Mouse (Mus musculus): ENCODE measurements around the gene Senp7. TPM values are rescaled to one million over a fixed set of nuclear protein-coding genes. Genes with fewer than 3 reads are reported as not detected.
A peak's percentile ranks its signal among the peaks of the same experiment; 100 is the strongest.
"Not testable (repeated sequence)": the region's sequence is repeated elsewhere in the genome, so short reads cannot be mapped to it uniquely, and the experiment has no call there.

The Senp7 gene
- polyA plus RNA-seq (2015; fragmentation: Nextera tagmentation; extraction: Ambion mirVana): 46.6 and 47.5 TPM in 2 replicates

GRCm38 (mm10) chr16:56048038-56048437 is at the start of gene Senp7:
Gene Senp7, plus strand, starts transcription at chr16:56048338.
- ATAC-seq (ENCODE audit: low FRiP score, low read depth); H3K4me2 ChIP-seq (replicated peaks); H3K27me3 ChIP-seq; H3K36me3 ChIP-seq; H3K4me1 ChIP-seq; H3K27ac ChIP-seq; H3K4me3 ChIP-seq; H3K9me3 ChIP-seq; H3K9ac ChIP-seq: not testable (repeated sequence)
- WGBS: no CpG with 5 or more reads among the region's 4 CpGs

GRCm38 (mm10) chr16:56006798-56007197 is 41.3 kb upstream of the Senp7 start:
- Histone ChIP-seq H3K9ac (no peak overlapping the region), H3K4me1 (no peaks in the 10 kb centered on the region), H3K27me3 (no peaks in the 10 kb centered on the region), H3K4me3 (no peak overlapping the region), H3K27ac (no peak overlapping the region), H3K9me3 (no peaks in the 10 kb centered on the region), H3K4me2 (replicated peaks) (no peak overlapping the region), H3K36me3 (peaks cover 60% of the 10 kb centered on the region)
- ATAC-seq (ENCODE audit: low FRiP score, low read depth): no peak
- 95% methylated on average over 11 of the region's 11 CpGs for WGBS

DNA sequence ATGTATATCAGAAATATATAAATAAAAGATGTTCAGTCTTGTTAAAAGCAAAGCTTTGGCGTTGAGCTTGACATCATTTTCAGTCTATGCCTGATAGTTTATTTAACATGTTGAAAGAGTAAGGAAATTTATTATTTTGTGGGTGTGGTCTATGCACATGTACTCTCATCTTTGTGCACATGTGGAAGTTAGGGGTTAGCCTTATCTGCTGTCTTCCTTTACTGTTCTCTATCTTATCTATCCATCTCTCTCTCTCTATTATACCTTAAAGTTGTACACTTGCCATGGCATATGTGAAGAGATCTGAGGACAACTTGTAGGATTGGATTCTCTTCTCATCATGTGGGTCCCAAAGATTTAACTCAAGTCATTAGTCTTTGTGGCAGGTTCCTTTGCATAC is 39.3 kb upstream of the Senp7 start:
- Histone ChIP-seq H3K9me3 (no peaks in the 10 kb centered on the region), H3K9ac (no peak overlapping the region), H3K4me2 (replicated peaks) (no peak overlapping the region), H3K36me3 (peaks cover 60% of the 10 kb centered on the region), H3K4me1 (no peaks in the 10 kb centered on the region), H3K4me3 (no peak overlapping the region), H3K27ac (no peak overlapping the region), H3K27me3 (no peaks in the 10 kb centered on the region)
- no peak for ATAC-seq (ENCODE audit: low FRiP score, low read depth)
- 91% methylated on average over 1 of the region's 1 CpGs for WGBS

DNA sequence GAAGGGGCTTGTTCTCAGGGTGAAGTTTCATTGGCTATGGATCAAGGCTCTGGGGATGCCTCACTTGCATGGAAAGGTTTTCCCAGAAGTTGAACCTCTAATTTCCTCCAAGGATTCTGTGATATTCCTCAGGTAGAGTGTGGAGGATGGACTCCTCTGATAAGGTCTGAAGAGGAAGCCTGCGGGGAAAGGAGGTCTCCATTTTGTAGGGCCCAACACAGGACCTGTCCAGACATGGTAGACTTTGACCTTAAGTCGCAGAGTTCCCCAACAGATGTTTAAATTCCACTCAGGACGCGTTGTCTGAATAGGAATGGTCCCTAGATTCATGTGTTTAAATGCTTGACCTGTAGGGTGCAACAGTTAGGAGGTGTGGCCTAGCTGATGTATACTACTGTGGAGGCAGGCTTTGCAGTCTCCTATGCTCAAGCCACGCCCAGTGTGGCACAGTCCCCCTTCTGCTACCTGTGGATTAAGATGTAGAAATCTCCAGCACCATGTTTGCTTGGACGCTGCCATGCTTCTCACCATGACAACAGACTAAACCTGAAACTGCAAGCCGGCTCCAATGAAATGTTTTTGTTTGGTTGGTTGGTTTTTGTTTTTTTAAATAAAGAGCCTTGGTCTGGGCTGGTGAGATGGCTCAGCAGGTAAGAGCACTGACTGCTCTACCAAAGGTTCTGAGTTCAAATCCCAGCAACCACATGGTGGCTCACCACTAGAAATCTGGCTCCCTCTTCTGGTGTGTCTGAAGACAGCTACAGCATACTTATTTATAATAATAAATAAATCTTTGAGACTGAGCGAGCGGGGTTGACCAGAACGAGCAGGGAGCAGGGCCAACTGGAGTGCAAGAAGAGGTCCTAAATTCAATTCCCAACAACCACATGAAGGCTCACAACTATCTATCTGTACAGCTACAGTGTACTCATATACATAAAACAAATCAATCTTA is 35.1 kb upstream of the Senp7 start:
- WGBS: 86% methylated on average over 10 of the region's 10 CpGs
- no peak for ATAC-seq (ENCODE audit: low FRiP score, low read depth)

GRCm38 (mm10) chr16:56014076-56014475 is 34.1 kb upstream of the Senp7 start:
- no peak for ATAC-seq (ENCODE audit: low FRiP score, low read depth)
- no peak overlapping the region for H3K4me2 ChIP-seq (replicated peaks)
- no peak overlapping the region for H3K27ac ChIP-seq
- no peaks in the 10 kb centered on the region for H3K27me3 ChIP-seq
- no peak overlapping the region for H3K9ac ChIP-seq
- peaks cover 59% of the 10 kb centered on the region for H3K36me3 ChIP-seq
- H3K9me3 ChIP-seq: no peaks in the 10 kb centered on the region
- WGBS: 89% methylated on average over 7 of the region's 7 CpGs
- H3K4me3 ChIP-seq: no peak overlapping the region
- H3K4me1 ChIP-seq: no peaks in the 10 kb centered on the region

More for the DNA sequence above, 35.1 kb upstream of the Senp7 start:
- no peaks in the 10 kb centered on the region for H3K4me1 ChIP-seq
- no peaks in the 10 kb centered on the region for H3K9me3 ChIP-seq
- no peaks in the 10 kb centered on the region for H3K27me3 ChIP-seq
- peaks cover 53% of the 10 kb centered on the region for H3K36me3 ChIP-seq
- H3K4me3 ChIP-seq: no peak overlapping the region
- no peak overlapping the region for H3K9ac ChIP-seq
- no peak overlapping the region for H3K27ac ChIP-seq
- H3K4me2 ChIP-seq (replicated peaks): no peak overlapping the region

- WGBS: 95% methylated on average over 7 of the region's 7 CpGs
- no peak for ATAC-seq (ENCODE audit: low FRiP score, low read depth)
- Histone ChIP-seq H3K36me3 (peaks cover 57% of the 10 kb centered on the region), H3K9ac (no peak overlapping the region), H3K27ac (no peak overlapping the region), H3K4me3 (no peak overlapping the region), H3K4me1 (no peaks in the 10 kb centered on the region), H3K27me3 (no peaks in the 10 kb centered on the region), H3K9me3 (no peaks in the 10 kb centered on the region), H3K4me2 (replicated peaks) (no peak overlapping the region)
Observed at GRCm38 (mm10) chr16:56019660-56020059, 28.5 kb upstream of the Senp7 start.

- ATAC-seq (ENCODE audit: low FRiP score, low read depth): no peak
- Histone ChIP-seq H3K27me3 (no peaks in the 10 kb centered on the region), H3K9ac (peak overlapping the region; percentile 97), H3K9me3 (no peaks in the 10 kb centered on the region), H3K4me1 (peaks cover 34% of the 10 kb centered on the region), H3K4me2 (replicated peaks) (peak overlapping the region; percentile 74), H3K36me3 (peaks cover 30% of the 10 kb centered on the region), H3K27ac (no peak overlapping the region), H3K4me3 (peak overlapping the region; percentile 92)
- WGBS: 39% methylated on average over 12 of the region's 12 CpGs
Observed at GRCm38 (mm10) chr16:56027854-56028629, 20.1 kb upstream of the Senp7 start.

DNA sequence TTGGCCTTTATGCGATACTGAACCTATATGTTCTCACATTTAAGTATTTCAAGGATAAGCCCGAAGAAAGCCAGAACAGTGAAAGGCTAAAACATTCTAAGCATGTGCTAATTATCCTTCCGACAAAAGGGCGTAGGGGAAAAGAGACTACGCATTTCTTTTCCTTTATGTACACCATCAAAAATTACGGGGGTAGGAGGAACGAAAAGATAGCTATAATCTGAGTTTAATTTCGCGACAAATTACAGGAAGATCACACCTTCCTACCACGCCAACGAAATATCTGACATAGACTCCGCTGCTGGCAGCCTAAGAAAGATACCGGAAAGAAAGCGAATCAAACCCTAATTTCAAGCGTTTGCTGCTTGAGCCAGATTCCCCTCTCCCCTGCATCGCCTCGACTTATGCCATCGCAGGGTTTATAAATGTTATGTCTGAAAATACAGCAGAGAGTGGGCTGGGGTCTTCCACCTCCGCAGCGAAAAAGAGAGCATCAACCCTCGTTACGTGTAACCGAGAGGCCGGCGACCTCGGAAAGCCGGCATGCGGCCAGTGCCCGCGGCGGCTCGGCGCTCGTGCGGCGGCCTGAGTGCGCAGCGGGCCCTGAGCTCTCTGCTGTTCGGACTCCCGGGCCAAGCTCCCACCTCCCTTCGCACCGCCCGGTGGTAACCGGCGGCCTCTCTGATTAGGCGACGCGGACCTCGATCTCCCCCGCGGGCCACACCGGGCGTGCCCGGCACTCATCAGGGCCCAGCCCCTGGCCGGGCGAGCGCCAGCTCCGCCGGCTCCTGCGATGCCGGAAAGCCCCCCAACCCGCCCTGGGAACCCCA is 19.2 kb upstream of the Senp7 start:
- Histone ChIP-seq H3K4me2 (replicated peaks) (peak overlapping the region; percentile 74), H3K4me1 (peaks cover 34% of the 10 kb centered on the region), H3K36me3 (peaks cover 34% of the 10 kb centered on the region), H3K27ac (peak overlapping the region; percentile 90), H3K9ac (peak overlapping the region; percentile 97), H3K4me3 (peak overlapping the region; percentile 92), H3K27me3 (no peaks in the 10 kb centered on the region), H3K9me3 (no peaks in the 10 kb centered on the region)
- ATAC-seq (ENCODE audit: low FRiP score, low read depth): peak; percentile 77
- under 1% methylated on average over 62 of the region's 62 CpGs for WGBS

GRCm38 (mm10) chr16:56029661-56030082 is 18.5 kb upstream of the Senp7 start, which contains the start of gene Pcnp:
Gene Pcnp, minus strand, starts transcription at chr16:56029739.
- ATAC-seq (ENCODE audit: low FRiP score, low read depth): peak; percentile 100
- H3K36me3 ChIP-seq: peaks cover 37% of the 10 kb centered on the region
- WGBS: under 1% methylated on average over 39 of the region's 39 CpGs

DNA sequence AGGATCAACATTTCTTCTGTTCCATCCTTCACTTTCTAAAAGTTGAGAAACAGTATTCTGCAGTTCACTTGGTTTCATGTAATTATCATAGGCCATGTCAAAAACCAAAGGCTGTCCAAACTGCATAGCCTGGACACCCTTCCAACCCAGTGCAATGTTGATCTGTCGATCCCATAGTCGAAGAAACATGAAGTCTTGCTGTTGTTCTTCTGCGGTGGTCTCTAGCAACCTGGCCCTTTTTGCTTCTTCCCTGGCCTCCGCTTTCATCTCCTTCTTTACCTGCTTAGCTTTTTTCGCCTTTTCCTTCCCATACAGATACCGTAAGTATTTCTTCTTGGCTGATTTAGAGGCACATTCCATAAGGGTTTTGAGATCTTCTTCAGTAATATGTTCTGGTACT is 13.6 kb upstream of the Senp7 start:
- WGBS: 97% methylated on average over 6 of the region's 6 CpGs
- H3K4me2 ChIP-seq (replicated peaks): no peak overlapping the region
- H3K27me3 ChIP-seq: no peaks in the 10 kb centered on the region
- ATAC-seq (ENCODE audit: low FRiP score, low read depth): no peak
- no peaks in the 10 kb centered on the region for H3K9me3 ChIP-seq
- H3K9ac ChIP-seq: no peak overlapping the region
- peaks cover 29% of the 10 kb centered on the region for H3K4me1 ChIP-seq
- H3K27ac ChIP-seq: no peak overlapping the region
- peaks cover 31% of the 10 kb centered on the region for H3K36me3 ChIP-seq
- no peak overlapping the region for H3K4me3 ChIP-seq

More at GRCm38 (mm10) chr16:56029661-56030082, 18.5 kb upstream of the Senp7 start, which contains the start of gene Pcnp:
- Histone ChIP-seq H3K4me2 (replicated peaks) (peak within 1 kb of the TSS; percentile 74), H3K27ac (peak within 1 kb of the TSS; percentile 90), H3K4me1 (peaks cover 34% of the 10 kb centered on the region), H3K27me3 (no peaks in the 10 kb centered on the region), H3K4me3 (peak within 1 kb of the TSS; percentile 92), H3K9ac (peak within 1 kb of the TSS; percentile 97), H3K9me3 (no peaks in the 10 kb centered on the region)

GRCm38 (mm10) chr16:56036501-56036900 is 11.6 kb upstream of the Senp7 start:
- 69% methylated on average over 6 of the region's 6 CpGs for WGBS
- peak overlapping the region; percentile 87 for H3K4me3 ChIP-seq
- no peaks in the 10 kb centered on the region for H3K9me3 ChIP-seq
- H3K27me3 ChIP-seq: no peaks in the 10 kb centered on the region
- ATAC-seq (ENCODE audit: low FRiP score, low read depth): no peak
- peak overlapping the region; percentile 79 for H3K4me2 ChIP-seq (replicated peaks)
- peaks cover 31% of the 10 kb centered on the region for H3K36me3 ChIP-seq
- H3K4me1 ChIP-seq: peaks cover 15% of the 10 kb centered on the region
- H3K9ac ChIP-seq: peak overlapping the region; percentile 92
- H3K27ac ChIP-seq: no peak overlapping the region
